9 mouse cellular contexts compared by ENCODE assay signal in genomic region chr7:140955758-140956555, GRCm38 (mm10). TPM values are rescaled to one million over a fixed set of nuclear protein-coding genes. Genes with fewer than 3 reads are reported as not detected.
DNase-seq lines count a peak whose midpoint lies in the region; ATAC-seq and TF ChIP-seq lines count a peak whose summit lies in the region.
"Had no signal": no experiment of that assay in that cellular context is flagged by ENCODE, and none has a peak within 500 bp of the region (broad histone marks: within the 10 kb centered on the region; RNA-seq: fewer than 3 reads in every experiment).

TSS of gene Gm45717 (minus strand) at chr7:140955937.
TSS of gene Ifitm2 (minus strand) at chr7:140955987.

- H3K4me1 ChIP-seq in embryonic fibroblast, embryonic 13.5 days (ENCODE audit: control insufficient read depth, insufficient read depth, low read length), result peaks cover 8% of the 10 kb centered on the region
- H3K4me1 ChIP-seq in heart, embryonic 15.5 days (replicated peaks), result peaks cover 46% of the 10 kb centered on the region
- H3K4me1 ChIP-seq in kidney, postnatal 0 days (replicated peaks; ENCODE audit: insufficient read depth, low read length), result peaks cover 24% of the 10 kb centered on the region

- DNase-seq in 3134 (ENCODE audit: extremely low read depth, insufficient read length, low spot score), result peak; percentile 78
- DNase-seq in R1 (ENCODE audit: low read depth, low spot score), result peak; percentile 99
- DNase-seq in kidney, postnatal 0 days (ENCODE audit: low spot score), result peak; percentile 99
- DNase-seq in lung, postnatal 10 days, result peak; percentile 96
- DNase-seq in retina, postnatal 1 day, result peak; percentile 62
- DNase-seq in B cell, adult 2 months, result no peak

- peak; percentile 93 for TF ChIP-seq POLR2A in embryonic fibroblast, embryonic 13.5 days (IDR thresholded peaks at IDR 0.05; ENCODE audit: low read depth, low read length)

- peak within 1 kb of the TSS; percentile 94 for H3K4me3 ChIP-seq in embryonic fibroblast, embryonic 13.5 days (ENCODE audit: insufficient read depth, low read length)
- peak within 1 kb of the TSS; percentile 58 for H3K4me3 ChIP-seq in heart, embryonic 15.5 days
- peak within 1 kb of the TSS; percentile 56 for H3K4me3 ChIP-seq in kidney, postnatal 0 days (replicated peaks; ENCODE audit: low read depth, low read length)

- 8% methylated on average over 11 of the region's 11 CpGs for WGBS in heart, embryonic 15.5 days
- 10% methylated on average over 11 of the region's 11 CpGs for WGBS in kidney, postnatal 0 days

- H3K9ac ChIP-seq in heart, embryonic 15.5 days, result peak within 1 kb of the TSS; percentile 57
- peak within 1 kb of the TSS; percentile 65 for H3K9ac ChIP-seq in kidney, postnatal 0 days (ENCODE audit: low read depth, low read length)

- H3K27ac ChIP-seq in embryonic fibroblast, embryonic 13.5 days (ENCODE audit: insufficient read depth, low read length), result peak within 1 kb of the TSS; percentile 98
- H3K27ac ChIP-seq in heart, embryonic 15.5 days, result peak within 1 kb of the TSS; percentile 90
- H3K27ac ChIP-seq in kidney, postnatal 0 days, result peak within 1 kb of the TSS; percentile 92

- no peaks in the 10 kb centered on the region for H3K36me3 ChIP-seq in heart, embryonic 15.5 days
- H3K36me3 ChIP-seq in kidney, postnatal 0 days (ENCODE audit: insufficient read depth, low read length), result no peaks in the 10 kb centered on the region

- no peaks in the 10 kb centered on the region for H3K9me3 ChIP-seq in heart, embryonic 15.5 days (replicated peaks)
- no peaks in the 10 kb centered on the region for H3K9me3 ChIP-seq in kidney, postnatal 0 days (replicated peaks; ENCODE audit: low read length)

- H3K27me3 ChIP-seq in heart, embryonic 15.5 days, result peaks cover 7% of the 10 kb centered on the region
- no peaks in the 10 kb centered on the region for H3K27me3 ChIP-seq in kidney, postnatal 0 days (ENCODE audit: insufficient read depth, low read length)

- H3K4me2 ChIP-seq in heart, embryonic 15.5 days, result peak within 1 kb of the TSS; percentile 66
- peak within 1 kb of the TSS; percentile 64 for H3K4me2 ChIP-seq in kidney, postnatal 0 days (ENCODE audit: low read length)

- peak; percentile 86 for ATAC-seq in heart, embryonic 15.5 days (replicated peaks; ENCODE audit: insufficient number of reproducible peaks, insufficient read depth, low FRiP score, low read depth)
- ATAC-seq in kidney, postnatal 0 days (replicated peaks; ENCODE audit: low FRiP score, low read depth), result peak; percentile 87

- no peak for TF ChIP-seq CTCF in embryonic fibroblast, embryonic 13.5 days (IDR thresholded peaks at IDR 0.05; ENCODE audit: borderline replicate concordance, insufficient read depth, low read length)
- TF ChIP-seq CTCF in kidney, postnatal 0 days (IDR thresholded peaks at IDR 0.05; ENCODE audit: low read depth), result peak; percentile 19; the same call in 1 of the 2 replicates

RNA-seq across cellular contexts. Expression of gene Gm45717, which starts in this region (rescaled TPM):
- not detected in 2 replicates for polyA plus RNA-seq in embryonic fibroblast, embryonic 13.5 days (2011; ENCODE audit: insufficient read length, low read depth, missing spikeins)
- polyA plus RNA-seq in heart, embryonic 15.5 days (2015; fragmentation: Nextera tagmentation; extraction: Ambion mirVana), result not detected in 2 replicates
- polyA plus RNA-seq in kidney, postnatal 0 days (2015; fragmentation: Nextera tagmentation; extraction: Ambion mirVana), result 0.45 and 0.68 TPM in 2 replicates
- polyA plus RNA-seq: frontal cortex, adult 2 months had no signal

RNA-seq across cellular contexts. Expression of gene Ifitm2, which starts in this region (rescaled TPM):
- polyA plus RNA-seq in embryonic fibroblast, embryonic 13.5 days (2011; ENCODE audit: insufficient read length, low read depth, missing spikeins), result 771 and 857 TPM in 2 replicates
- polyA plus RNA-seq in heart, embryonic 15.5 days (2015; fragmentation: Nextera tagmentation; extraction: Ambion mirVana), result 459 and 624 TPM in 2 replicates
- 1,203 and 1,251 TPM in 2 replicates for polyA plus RNA-seq in kidney, postnatal 0 days (2015; fragmentation: Nextera tagmentation; extraction: Ambion mirVana)

Comparison
In these comparisons a context has a peak if more than half of its experiments do, and no peak if none do; other contexts are left out.
1. DNase-seq: peak in 3134 (single experiment), R1 (single experiment), kidney, postnatal 0 days (single experiment), lung, postnatal 10 days (single experiment) and retina, postnatal 1 day (single experiment); none in B cell, adult 2 months (0 of 2).
2. Peak in every context shown above with its lines, with median percentiles within 50 percentile points of each other: H3K27ac ChIP-seq and H3K4me3 ChIP-seq.